Mouse (Mus musculus) CH12.LX (cell line): ENCODE measurements around the gene Col15a1.

ENCODE experiments used
- CHD2 ChIP-seq: IDR thresholded peaks from 2 replicates; pipeline ENCODE4 v1.6.1; 2011; ENCODE audit warnings: low read length, improper control_type of control experiment
- CTCF ChIP-seq, 2 experiments: IDR thresholded peaks in 1 of 2; conservative IDR thresholded peaks in 1 of 2; 2 replicates each; pipeline ENCODE4 v1.5.1; 2011 to 2012; ENCODE audit warnings: low read depth in 2 of 2, low read length in 2 of 2, improper control_type of control experiment in 1 of 2, inconsistent platforms in 1 of 2, mild to moderate bottlenecking in 1 of 2, moderate library complexity in 1 of 2
- E2F4 ChIP-seq: IDR thresholded peaks from 2 replicates; pipeline ENCODE4 v1.6.1; 2011; ENCODE audit warnings: low read depth, low read length, improper control_type of control experiment; ENCODE audit not compliant: insufficient replicate concordance
- EP300 ChIP-seq: IDR thresholded peaks from 2 replicates; pipeline ENCODE4 v1.6.1; 2011; ENCODE audit warnings: low read length, improper control_type of control experiment
- GABPA ChIP-seq: IDR thresholded peaks from 2 replicates; pipeline ENCODE4 v1.6.1; 2012; ENCODE audit warnings: low read depth, low read length, improper control_type of control experiment, inconsistent platforms; ENCODE audit not compliant: insufficient replicate concordance
- JUND ChIP-seq: conservative IDR thresholded peaks from 2 replicates; pipeline ENCODE4 v1.6.1; 2011; ENCODE audit warnings: low read depth, low read length, improper control_type of control experiment
- MAX ChIP-seq: IDR thresholded peaks from 2 replicates; pipeline ENCODE4 v1.6.1; 2011; ENCODE audit warnings: low read length, improper control_type of control experiment
- MEF2A ChIP-seq: IDR thresholded peaks from 2 replicates; pipeline ENCODE4 v1.6.1; 2014; ENCODE audit warnings: low read depth, mild to moderate bottlenecking, inconsistent platforms, low read length, improper control_type of control experiment, borderline replicate concordance
- POLR2A ChIP-seq: IDR thresholded peaks from 2 replicates; pipeline ENCODE4 v1.6.1; 2011; ENCODE audit warnings: low read depth, mild to moderate bottlenecking, improper control_type of control experiment, low read length
- POLR2AphosphoS2 ChIP-seq: IDR thresholded peaks from 2 replicates; pipeline ENCODE4 v1.6.1; 2011; ENCODE audit warnings: low read depth, low read length, improper control_type of control experiment
- RAD21 ChIP-seq: IDR thresholded peaks from 2 replicates; pipeline ENCODE4 v1.6.1; 2011; ENCODE audit warnings: low read depth, mild to moderate bottlenecking, low read length, improper control_type of control experiment, moderate library complexity
- RCOR1 ChIP-seq: conservative IDR thresholded peaks from 2 replicates; pipeline ENCODE4 v1.6.1; 2012; ENCODE audit warnings: low read depth, mild to moderate bottlenecking, inconsistent platforms, low read length, improper control_type of control experiment
- TCF12 ChIP-seq: IDR thresholded peaks from 2 replicates; pipeline ENCODE4 v1.6.1; 2014; ENCODE audit warnings: low read depth, mild to moderate bottlenecking, inconsistent platforms, low read length, improper control_type of control experiment
- ZC3H11A ChIP-seq: IDR thresholded peaks from 2 replicates; pipeline ENCODE4 v1.6.1; 2012; ENCODE audit warnings: low read depth, mild to moderate bottlenecking, inconsistent platforms, low read length, improper control_type of control experiment

DNA sequence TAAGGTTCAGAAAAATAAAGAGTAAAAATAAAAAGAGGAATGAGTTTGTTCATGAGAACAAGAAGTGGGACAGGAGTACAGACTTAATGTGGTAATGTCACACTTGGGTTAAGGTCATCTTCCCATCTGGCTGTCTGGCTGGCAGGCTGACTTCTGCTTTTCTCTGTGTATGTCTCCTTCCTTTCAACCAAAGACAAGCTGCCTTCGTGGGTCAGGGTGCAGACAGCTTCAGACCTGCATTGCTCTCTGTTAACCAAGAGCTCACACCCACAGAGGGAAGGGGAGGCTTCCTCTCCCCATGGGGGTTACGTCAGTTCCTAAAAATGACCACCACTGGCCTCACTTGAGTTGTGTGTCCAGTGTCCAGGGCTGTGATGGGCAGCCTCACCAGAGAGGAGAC lies 107.5 kb downstream of the Col15a1 start:
- TF ChIP-seq EP300, result no peak
- TF ChIP-seq POLR2A, result no peak
- TF ChIP-seq CTCF (conservative IDR thresholded peaks at IDR 0.05 in 1 of 2, IDR thresholded peaks at IDR 0.05 in 1 of 2; ENCODE audit: low read depth in 2 of 2, low read length in 2 of 2), result no peak
- TF ChIP-seq GABPA, result no peak
- no peak for TF ChIP-seq E2F4
- no peak for TF ChIP-seq JUND
- no peak for TF ChIP-seq RAD21
- no peak for TF ChIP-seq CHD2
- no peak for TF ChIP-seq TCF12
- no peak for TF ChIP-seq POLR2AphosphoS2
- TF ChIP-seq MEF2A, result no peak
- TF ChIP-seq ZC3H11A, result no peak
- no peak for TF ChIP-seq MAX
- TF ChIP-seq RCOR1, result no peak
